12 mouse cellular contexts compared by ENCODE assay signal in the genomic region with DNA sequence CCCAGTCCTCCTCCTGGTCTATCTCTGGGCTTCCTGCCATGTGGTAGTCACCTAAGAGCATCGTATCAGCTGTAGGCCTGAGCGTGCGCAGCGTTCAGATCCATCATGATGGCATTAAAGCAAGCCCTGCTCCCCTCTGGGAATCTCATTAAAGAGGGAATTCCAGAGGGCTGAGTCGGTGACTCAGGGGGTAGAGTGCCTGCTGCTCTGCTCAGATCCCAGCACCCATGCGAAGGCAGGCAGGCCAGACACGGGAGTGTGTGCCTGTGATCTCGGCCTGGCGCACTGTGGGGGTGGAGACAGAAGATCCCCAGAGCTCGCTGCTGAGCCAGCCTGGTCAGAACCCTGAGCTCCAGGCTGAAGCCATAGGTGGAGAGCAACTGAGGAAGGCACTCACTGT. TPM values are rescaled to one million over a fixed set of nuclear protein-coding genes. Genes with fewer than 3 reads are reported as not detected.
DNase-seq lines count a peak whose midpoint lies in the region; ATAC-seq and TF ChIP-seq lines count a peak whose summit lies in the region.
"Had no signal": no experiment of that assay in that cellular context is flagged by ENCODE, and none has a peak within 500 bp of the region (broad histone marks: within the 10 kb centered on the region; RNA-seq: fewer than 3 reads in every experiment).

No protein-coding gene starts in this region.

- no peaks in the 10 kb centered on the region for H3K4me1 ChIP-seq in kidney, postnatal 0 days (replicated peaks; ENCODE audit: insufficient read depth, low read length)
- H3K4me1 ChIP-seq in midbrain, embryonic 16.5 days (ENCODE audit: control insufficient read depth, insufficient read depth, low read length) = peaks cover 12% of the 10 kb centered on the region

- H3K27ac ChIP-seq in kidney, postnatal 0 days = no peak overlapping the region
- H3K27ac ChIP-seq in midbrain, embryonic 16.5 days (ENCODE audit: low read length) = no peak overlapping the region
- H3K27ac ChIP-seq: gastrocnemius, adult 2 months; hindbrain, embryonic 14.5 days; limb, embryonic 13.5 days had no signal

- DNase-seq in cerebellum, postnatal 25 days = peak; percentile 49 to 53
- no peak for DNase-seq in cerebellum, adult 9-11 months
- peak; percentile 8 for DNase-seq in kidney, postnatal 0 days (ENCODE audit: low spot score)
- DNase-seq in kidney, adult 9 months = no peak
- peak; percentile 56 for DNase-seq in adrenal gland, postnatal 10 days
- DNase-seq in mesoderm, embryonic 11.5 days (ENCODE audit: low read depth, low spot score) = peak; percentile 41
- DNase-seq in urinary bladder, postnatal 14 days (ENCODE audit: low spot score) = no peak
- DNase-seq: gastrocnemius, adult 2 months; lung, adult 2 months had no signal

- H3K4me2 ChIP-seq in kidney, postnatal 0 days (ENCODE audit: low read length) = no peak overlapping the region
- no peak overlapping the region for H3K4me2 ChIP-seq in midbrain, embryonic 16.5 days (ENCODE audit: low read length)
- H3K4me2 ChIP-seq: hindbrain, embryonic 14.5 days; limb, embryonic 13.5 days had no signal

- TF ChIP-seq CTCF in kidney, postnatal 0 days (IDR thresholded peaks at IDR 0.05; ENCODE audit: low read depth) = no peak

- H3K27me3 ChIP-seq in kidney, postnatal 0 days (ENCODE audit: insufficient read depth, low read length) = no peaks in the 10 kb centered on the region
- H3K27me3 ChIP-seq in midbrain, embryonic 16.5 days (ENCODE audit: control insufficient read depth, insufficient read depth, low read depth, low read length) = no peaks in the 10 kb centered on the region

- no peak overlapping the region for H3K9ac ChIP-seq in kidney, postnatal 0 days (ENCODE audit: low read depth, low read length)
- H3K9ac ChIP-seq in midbrain, embryonic 16.5 days (ENCODE audit: low read depth, low read length) = no peak overlapping the region
- H3K9ac ChIP-seq: hindbrain, embryonic 14.5 days; limb, embryonic 13.5 days had no signal

- WGBS in kidney, postnatal 0 days = 27% methylated on average over 10 of the region's 10 CpGs
- WGBS in midbrain, embryonic 16.5 days = 28% methylated on average over 10 of the region's 10 CpGs

- H3K9me3 ChIP-seq in kidney, postnatal 0 days (replicated peaks; ENCODE audit: low read length) = no peaks in the 10 kb centered on the region
- H3K9me3 ChIP-seq in midbrain, embryonic 16.5 days (replicated peaks; ENCODE audit: control insufficient read depth, low read length, poor library complexity, severe bottlenecking) = no peaks in the 10 kb centered on the region
- H3K9me3 ChIP-seq: limb, embryonic 13.5 days had no signal

- H3K36me3 ChIP-seq in kidney, postnatal 0 days (ENCODE audit: insufficient read depth, low read length) = no peaks in the 10 kb centered on the region
- H3K36me3 ChIP-seq in midbrain, embryonic 16.5 days (ENCODE audit: control insufficient read depth, insufficient read depth, low read length) = peaks cover 17% of the 10 kb centered on the region

- no peak overlapping the region for H3K4me3 ChIP-seq in kidney, postnatal 0 days (replicated peaks; ENCODE audit: low read depth, low read length)
- no peak overlapping the region for H3K4me3 ChIP-seq in midbrain, embryonic 16.5 days (ENCODE audit: low read depth, low read length)
- H3K4me3 ChIP-seq: gastrocnemius, adult 2 months; limb, embryonic 13.5 days had no signal

- ATAC-seq in kidney, postnatal 0 days (replicated peaks; ENCODE audit: low FRiP score, low read depth) = no peak
- ATAC-seq in midbrain, embryonic 16.5 days = no peak

RNA-seq across cellular contexts. Expression of a gene that starts 39.1 kb away (rescaled TPM):
- polyA plus RNA-seq in kidney, postnatal 0 days (2015; fragmentation: Nextera tagmentation; extraction: Ambion mirVana) = 625 and 668 TPM in 2 replicates
- 100 to 1,000 TPM; 763 to 803 TPM for total RNA-seq in adrenal gland, postnatal 10 days (2021)
- 1,070 and 1,134 TPM in 2 replicates for polyA plus RNA-seq in midbrain, embryonic 16.5 days (2015; fragmentation: Nextera tagmentation; extraction: Ambion mirVana)

Comparison
In these comparisons a context has a peak if more than half of its experiments do, and no peak if none do; other contexts are left out.
1. DNase-seq: peak in cerebellum, postnatal 25 days (2 of 2), kidney, postnatal 0 days (single experiment), adrenal gland, postnatal 10 days (single experiment) and mesoderm, embryonic 11.5 days (single experiment); none in cerebellum, adult 9-11 months (single experiment), kidney, adult 9 months (single experiment) and urinary bladder, postnatal 14 days (single experiment).